Mouse (Mus musculus): ENCODE measurements around the gene Lingo3. TPM values are rescaled to one million over a fixed set of nuclear protein-coding genes. Genes with fewer than 3 reads are reported as not detected.
"Not testable (repeated sequence)": the region's sequence is repeated elsewhere in the genome, so short reads cannot be mapped to it uniquely, and the experiment has no call there.

Gene Lingo3
- total RNA-seq, 2 experiments from 2014 or later = 4.1 to 6.3 TPM

DNA sequence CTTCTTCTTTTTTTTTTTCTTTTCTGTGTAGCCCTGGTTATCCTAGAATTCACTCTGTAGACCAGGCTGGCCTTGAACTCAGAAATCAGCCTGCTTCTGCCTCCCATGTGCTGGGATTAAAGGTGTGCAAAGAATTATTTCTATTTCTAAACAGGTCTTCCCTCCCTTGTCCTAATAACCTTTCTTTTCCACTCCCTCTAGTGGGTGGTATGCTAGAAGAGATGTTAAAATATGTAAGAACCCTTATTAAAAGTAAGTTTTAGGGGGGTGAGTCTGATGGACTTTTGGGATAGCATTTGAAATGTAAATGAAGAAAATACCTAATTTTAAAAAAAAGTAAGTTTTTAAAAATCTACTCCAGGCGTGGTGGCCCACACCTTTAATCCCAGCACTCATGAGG, 20.5 kb downstream of the Lingo3 start:
- no peak for DNase-seq (ENCODE audit: low spot score in 2 of 2)

DNA sequence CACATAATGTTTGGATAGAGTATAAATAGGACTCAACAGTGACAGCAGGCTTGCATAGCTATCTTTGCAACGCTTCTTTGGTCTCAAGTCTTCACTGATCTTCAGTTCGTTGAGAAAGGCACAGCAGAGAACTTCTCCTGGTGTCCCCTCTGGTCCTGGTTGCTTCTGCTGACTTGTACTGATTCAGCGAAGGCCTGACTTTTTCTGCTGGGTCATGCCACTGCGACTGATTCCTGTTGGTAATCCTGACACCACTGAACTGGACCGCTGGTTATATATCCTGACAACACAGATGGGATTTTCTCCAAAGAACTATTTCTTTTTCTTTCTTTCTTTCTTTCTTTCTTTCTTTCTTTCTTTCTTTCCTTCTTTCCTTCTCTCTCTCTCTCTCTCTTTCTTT, 21.3 kb downstream of the Lingo3 start:
- DNase-seq (ENCODE audit: low spot score in 2 of 2) = no peak

DNA sequence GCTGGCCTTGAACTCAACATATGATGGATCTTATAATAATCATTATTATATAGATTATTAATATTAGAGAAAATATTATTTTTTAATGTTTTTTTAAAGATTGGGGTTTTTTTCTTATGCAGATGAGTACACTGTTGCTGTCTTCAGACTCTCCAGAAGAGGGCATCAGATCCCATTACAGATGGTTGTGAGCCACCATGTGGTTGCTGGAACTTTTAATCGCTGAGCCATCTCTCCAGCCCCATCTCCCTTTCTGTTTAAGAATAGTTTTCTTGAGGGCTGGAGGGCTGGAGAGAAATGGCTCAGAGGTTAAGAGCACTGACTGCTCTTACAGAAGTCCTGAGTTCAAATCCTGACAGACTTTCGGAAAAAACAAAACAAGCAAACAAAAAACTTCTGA, 21.8 kb downstream of the Lingo3 start:
- no peak for DNase-seq (ENCODE audit: low spot score in 2 of 2)

DNA sequence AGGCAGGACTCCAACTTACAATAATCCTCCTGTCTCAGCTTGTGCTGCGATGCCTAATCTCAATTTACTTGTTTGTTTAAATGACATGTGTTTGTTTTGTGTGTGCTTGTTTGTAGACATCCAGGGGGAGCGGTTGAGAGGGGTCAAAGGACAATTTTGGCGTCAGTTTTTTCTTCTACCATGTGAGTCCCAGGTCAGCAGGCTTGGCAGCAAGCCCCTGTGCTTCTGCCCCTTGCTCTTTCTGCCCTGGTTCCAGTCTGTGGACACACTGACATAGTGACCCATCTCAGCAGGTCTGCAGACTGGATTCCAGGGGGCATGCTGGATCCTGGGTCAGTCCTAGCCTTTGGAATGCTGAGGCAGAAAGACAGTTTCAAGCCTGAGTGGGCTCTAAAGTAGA, 24.4 kb downstream of the Lingo3 start:
- DNase-seq (ENCODE audit: low spot score in 2 of 2) = no peak

DNA sequence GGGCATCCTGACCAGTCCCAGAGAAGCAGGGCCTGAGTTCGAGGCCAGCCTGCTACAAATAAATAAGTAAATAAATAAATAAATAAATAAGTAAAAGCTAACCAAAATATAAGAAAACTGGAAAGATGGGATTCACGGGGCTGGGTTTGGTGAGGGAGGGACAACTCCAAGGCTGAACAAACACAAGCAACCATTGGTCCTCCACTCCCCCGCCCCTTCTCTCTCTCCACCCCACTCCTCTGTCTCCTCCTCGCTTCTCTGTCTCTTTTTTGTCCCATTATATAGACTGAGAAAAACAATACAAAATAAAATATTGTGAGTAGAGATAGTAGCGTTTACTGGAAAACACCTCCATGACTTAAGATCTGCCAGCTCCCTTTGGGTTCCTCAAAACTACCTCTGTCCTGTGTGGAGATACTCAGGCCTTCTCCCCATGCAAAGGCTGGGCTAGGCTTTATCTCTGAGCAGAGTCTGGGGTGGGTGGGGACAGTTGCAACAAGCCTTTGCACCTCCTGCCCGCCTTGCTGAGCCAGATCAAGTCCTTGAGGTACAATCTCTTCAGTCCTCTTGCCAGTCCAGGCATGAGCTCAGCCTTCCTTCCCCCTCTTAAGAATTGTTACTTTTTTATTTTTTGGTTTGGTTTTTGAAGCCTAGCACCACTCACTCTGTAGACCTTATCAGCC, 25.1 kb downstream of the Lingo3 start:
- no peak for DNase-seq (ENCODE audit: low spot score in 2 of 2)

GRCm38 (mm10) chr10:80817955-80818354, 25.9 kb downstream of the Lingo3 start:
- not testable (repeated sequence) for DNase-seq (ENCODE audit: low spot score in 2 of 2)

GRCm38 (mm10) chr10:80817164-80817563, 26.7 kb downstream of the Lingo3 start:
- DNase-seq (ENCODE audit: low spot score in 2 of 2) = no peak

DNA sequence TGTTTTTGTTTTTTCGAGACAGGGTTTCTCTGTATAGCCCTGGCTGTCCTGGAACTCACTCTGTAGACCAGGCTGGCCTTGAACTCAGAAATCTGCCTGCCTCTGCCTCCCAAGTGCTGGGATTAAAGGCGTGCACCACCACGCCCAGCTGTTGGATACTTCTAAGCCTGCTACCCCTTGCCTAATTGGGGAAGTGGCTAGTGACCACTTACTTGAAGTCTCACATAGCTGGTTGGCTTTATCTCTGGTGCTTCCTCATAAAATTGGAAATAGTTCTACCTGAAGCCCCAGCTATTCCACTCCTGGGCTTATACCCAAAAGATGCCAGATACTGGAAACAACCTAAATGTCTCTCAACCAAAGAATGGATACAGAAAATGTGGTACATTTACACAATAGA, 27.5 kb downstream of the Lingo3 start:
- DNase-seq (ENCODE audit: low spot score in 2 of 2) = not testable (repeated sequence)

DNA sequence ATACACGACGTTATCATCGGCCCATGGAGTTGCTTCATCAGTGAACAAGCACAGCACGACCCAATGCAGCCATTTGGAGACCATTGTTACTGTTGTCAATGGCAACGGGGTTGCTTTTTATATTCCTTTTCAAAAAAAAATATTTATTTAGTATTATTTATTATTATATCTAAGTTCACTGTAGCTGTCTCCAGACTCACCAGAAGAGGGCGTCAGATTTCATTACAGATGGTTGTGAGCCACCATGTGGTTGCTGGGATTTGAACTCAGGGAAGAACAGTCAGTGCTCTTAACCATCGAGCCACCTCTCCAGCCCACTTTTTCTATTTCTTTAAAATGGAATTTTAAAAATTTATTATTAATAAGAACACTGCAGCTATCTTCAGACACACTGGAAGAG, 29.0 kb downstream of the Lingo3 start:
- DNase-seq (ENCODE audit: low spot score in 2 of 2) = no peak

DNA sequence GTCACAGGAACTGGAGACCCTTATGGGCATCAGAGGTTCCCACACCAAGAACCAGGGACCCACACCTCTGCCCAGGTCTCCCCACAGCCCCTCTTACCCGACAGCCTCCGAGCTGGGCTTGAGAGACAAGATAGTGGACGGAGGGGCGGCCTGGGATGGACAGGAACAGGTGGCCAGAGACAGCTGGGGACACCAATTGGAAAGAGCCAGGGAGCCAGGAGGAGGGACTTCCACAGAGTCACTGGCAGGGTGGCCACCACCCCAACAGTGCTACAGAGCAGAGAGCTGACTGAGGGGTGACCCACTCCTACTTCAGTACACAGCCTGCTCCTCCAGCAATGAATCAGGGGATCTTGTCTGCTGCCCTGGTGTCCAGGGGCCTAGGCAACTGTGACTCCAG, 30.5 kb downstream of the Lingo3 start, which contains the start of gene Jsrp1:
TSS of gene Jsrp1 (minus strand) at position 133 of the 400 bp plus-strand sequence.
- no peak for DNase-seq (ENCODE audit: low spot score in 2 of 2)

- no peak for DNase-seq (ENCODE audit: low spot score in 2 of 2)
Observed at GRCm38 (mm10) chr10:80812391-80813041, 31.3 kb downstream of the Lingo3 start.

- peak in 1 of 2 experiments; percentile 66 for DNase-seq (ENCODE audit: low spot score in 2 of 2)
Observed at GRCm38 (mm10) chr10:80810084-80810483, 33.8 kb downstream of the Lingo3 start.

DNA sequence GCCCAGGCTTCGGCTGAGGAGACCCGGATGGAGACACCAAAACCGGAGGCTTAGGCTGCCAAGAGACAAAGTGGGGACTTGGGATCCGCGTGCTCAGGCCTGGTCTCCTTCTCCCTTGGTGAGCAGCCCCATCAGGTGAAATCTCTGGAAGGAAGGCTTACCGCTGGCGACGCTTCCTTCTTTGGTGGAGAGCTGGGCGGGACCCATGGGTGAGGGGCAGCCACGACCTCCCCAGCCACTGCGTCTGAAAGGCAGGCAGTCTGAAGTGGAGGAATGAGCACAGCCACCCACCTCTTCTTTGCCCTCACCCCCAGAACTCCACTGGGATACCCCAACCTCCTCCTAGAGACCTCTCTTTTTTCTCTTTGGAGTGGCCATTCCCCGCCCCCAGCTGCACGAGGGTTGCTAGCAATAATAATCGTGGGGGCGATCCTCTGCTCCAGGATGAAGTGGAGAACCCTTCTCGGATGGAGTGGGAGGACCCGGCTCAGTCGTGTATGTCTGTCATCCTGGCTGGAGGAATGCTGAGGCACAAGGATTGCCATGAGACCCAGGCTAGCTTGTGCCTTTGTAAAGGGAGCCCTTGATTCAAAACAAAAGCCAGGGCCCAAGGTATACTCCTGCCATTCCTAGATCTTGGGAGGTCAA, 34.7 kb downstream of the Lingo3 start:
- DNase-seq (ENCODE audit: low spot score in 2 of 2) = no peak

DNA sequence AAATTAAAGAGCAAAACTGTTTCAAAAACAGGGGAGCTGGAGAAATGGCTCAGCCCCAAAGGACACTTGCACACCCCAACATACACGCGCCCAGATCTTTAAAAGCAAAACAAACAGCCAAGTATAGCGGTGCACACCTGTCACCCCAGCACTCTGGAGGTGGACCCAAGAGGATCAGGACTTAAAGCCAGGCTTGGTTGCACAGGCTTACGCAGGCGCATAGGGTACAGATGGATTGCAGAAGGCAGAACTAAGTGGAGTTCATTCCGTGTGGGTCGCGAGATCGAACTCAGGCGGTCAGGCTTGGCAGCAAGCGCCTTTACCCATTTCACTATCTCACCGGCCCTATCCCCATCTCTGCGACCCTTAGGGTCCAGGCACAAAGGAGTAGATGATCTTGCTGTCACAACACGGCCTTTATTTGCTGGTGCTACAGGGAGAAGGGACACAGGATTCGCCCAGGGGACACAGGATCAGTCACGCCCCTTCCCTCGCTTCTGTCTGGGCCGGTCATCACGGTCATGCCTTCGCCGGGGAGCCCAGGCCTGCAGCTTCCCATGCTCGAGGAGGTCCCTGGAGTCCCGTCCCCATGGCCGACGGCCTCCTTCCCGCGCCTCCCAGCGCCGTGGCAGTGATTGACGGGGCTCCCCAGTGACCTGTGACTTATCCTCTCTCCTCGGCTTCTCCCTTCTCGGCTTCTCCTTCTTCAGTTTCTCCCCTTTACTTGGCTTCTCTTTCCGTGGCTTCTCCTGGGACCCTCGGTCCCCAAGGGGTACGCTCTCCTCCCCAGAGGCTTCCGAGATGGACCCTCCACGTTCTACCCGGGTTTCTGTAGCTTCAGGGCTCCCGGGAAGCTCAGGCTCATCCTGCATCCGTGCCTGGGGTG, 35.5 kb downstream of the Lingo3 start:
- no peak for DNase-seq (ENCODE audit: low spot score in 2 of 2)

GRCm38 (mm10) chr10:80807057-80807627, 36.7 kb downstream of the Lingo3 start:
- peak; percentile 65 to 72 for DNase-seq (ENCODE audit: low spot score in 2 of 2)

- DNase-seq (ENCODE audit: low spot score in 2 of 2) = no peak
Observed at GRCm38 (mm10) chr10:80806341-80807056, 37.3 kb downstream of the Lingo3 start.

GRCm38 (mm10) chr10:80805925-80806324, 37.9 kb downstream of the Lingo3 start:
- peak; percentile 75 to 77 for DNase-seq (ENCODE audit: low spot score in 2 of 2)

GRCm38 (mm10) chr10:80805322-80805721, 38.5 kb downstream of the Lingo3 start:
- DNase-seq (ENCODE audit: low spot score in 2 of 2) = no peak

- DNase-seq (ENCODE audit: low spot score in 2 of 2) = no peak
Observed at GRCm38 (mm10) chr10:80804916-80805315, 38.9 kb downstream of the Lingo3 start, which contains the start of gene Amh. Gene Amh (plus strand): TSS chr10:80805243.

DNA sequence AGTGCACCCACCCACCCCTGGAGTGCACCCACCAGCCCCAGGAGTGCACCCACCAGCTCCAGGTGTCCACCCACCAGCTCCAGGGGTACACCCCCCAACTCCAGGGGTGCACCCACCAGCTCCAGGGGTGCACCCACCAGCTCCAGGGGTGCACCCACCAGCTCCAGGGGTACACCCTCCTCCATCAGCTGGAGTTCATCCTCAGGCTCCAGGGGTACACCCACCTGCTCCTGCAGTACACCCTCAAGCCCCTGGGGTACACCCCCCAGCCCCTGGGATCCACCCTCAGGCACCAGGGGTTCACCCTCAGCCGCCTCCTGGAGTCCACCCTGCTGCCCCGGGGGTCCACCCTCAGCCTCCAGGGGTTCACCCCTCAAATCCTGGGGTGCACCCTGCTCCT, 39.5 kb downstream of the Lingo3 start:
- no peak for DNase-seq (ENCODE audit: low spot score in 2 of 2)
